Mouse (Mus musculus): ENCODE results near the gene Katnb1.
A peak's percentile ranks its signal among the peaks of the same experiment; 100 is the strongest.

Katnb1 gene

DNA sequence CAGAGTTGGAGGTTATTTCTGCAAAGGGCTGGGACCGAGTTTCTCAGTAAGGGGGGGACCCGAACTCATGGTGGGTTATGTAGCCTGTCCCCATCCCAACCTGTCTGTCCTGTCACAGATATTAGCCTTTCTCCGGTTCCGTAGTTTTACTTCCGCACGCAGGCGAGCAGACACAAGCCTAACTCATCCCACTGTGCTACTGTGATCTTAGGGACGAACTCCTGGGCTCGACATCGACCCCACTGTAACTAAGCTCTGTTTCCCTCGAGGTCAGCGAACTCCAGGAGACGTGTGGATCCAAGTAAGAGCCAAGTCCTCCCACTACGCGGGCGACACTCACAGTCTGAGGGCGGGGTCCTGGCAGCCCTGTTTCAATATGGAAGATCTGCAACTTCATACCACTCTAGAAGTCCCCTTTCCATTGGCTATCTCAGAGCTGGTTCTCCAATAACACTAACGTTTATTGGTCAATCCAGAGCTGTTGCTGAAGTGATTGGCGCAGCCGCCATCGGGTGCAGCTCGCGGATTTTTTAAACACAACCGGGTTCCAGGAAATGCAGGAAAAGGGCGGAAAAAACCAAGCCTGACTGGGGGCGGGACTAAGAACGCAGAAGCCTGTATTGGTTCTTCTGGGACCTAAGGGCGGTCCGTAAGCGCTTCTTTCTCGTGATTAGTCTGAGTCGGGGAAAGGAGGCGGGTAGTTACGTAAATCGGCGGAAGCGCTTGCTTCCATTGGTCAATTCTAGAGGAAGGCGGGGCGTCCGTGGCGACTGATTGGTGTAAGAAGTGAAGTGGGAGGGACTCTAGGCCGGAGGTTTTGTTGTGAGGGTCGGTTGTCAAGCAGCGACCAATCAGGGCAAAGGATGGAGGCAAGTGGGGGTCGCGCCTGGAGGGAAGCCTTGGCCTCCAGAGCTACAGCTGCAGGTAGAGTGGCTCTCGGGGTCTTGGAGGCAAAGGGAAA is at the start of gene Katnb1:
TSS of gene Katnb1 (plus strand) at position 806 of the 961 bp plus-strand sequence.
- DNase-seq (ENCODE audit: low spot score), result peak; percentile 97

DNA sequence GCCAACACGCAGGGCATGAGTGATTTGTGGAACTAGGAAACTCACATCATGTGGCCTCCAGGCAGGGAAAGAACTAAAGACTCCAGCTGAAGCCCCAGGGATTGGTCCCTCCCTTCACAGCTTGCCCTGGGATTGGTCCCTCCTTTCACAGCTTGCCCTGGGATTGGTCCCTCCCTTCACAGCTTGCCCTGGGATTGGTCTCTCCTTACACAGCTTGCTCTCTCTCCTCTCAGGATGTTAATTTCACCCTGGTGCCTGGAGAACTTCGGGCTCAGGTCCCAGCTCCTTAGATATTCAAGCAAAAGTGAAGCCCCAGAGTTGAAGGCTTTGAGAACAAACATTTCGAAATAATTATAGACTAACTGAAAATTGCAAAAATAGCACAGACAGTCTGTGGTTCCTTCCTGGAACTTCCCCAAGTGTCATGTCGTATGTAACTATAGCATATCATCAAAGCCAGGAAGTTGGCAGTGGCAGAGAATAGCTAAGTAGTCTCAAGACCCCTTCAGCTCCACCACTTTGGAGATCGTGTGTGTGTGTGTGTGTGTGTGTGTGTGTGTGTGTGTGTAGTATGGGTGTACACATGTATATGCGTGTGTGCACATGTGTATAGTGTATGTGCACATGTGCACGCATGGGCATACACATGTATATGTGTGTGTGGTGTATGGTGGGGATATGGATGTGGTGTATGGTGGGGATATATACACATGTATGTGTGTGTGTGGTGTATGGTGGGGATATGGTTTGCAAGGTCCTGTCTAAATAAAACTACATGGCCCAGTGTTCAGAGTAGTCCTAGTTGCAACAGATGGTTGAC is 43.7 kb upstream of the Katnb1 start:
- DNase-seq (ENCODE audit: low spot score), result no peak

DNA sequence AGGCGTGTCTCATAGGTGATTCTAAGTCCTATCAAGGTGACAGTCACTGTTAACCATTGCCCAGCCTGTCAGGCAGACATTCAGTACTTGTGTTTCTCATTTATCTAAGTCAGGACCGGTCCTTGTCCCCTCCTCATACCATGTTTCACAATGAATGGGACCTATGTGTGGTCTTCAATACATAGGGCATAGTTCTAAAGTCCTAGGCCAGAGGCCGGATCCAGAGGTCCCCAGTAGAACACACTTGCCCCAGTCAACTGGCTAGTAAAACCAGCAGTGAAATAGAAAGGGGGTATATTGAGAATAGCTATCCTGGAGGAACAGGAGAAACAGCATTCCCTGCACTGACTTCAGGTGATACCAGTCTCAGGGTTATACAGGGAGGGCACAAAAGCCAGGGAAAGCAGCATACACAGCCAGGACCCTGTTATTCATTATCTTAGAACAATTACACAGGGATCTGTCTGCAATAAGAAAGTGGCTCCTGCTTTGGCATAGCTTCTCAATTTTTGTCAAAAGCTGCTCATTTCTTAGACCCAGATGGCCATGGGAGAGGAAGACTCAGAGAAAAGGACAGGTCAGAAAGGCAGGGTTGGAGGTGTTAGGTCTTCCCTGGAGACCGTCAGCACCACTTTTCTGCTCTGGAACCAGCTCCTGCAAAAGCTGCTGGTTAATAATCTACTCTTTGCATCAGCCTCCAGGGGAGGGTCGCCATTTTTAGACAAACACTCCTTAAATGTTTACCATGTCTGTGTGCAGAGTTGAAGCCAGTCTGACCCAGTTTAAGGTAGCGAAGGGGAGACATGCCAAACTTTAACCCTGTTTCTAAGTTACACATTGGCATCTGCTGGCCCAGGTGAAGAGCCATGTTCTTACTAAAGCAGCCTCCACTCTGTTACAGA is 38.9 kb upstream of the Katnb1 start:
- no peak for DNase-seq (ENCODE audit: low spot score)

DNA sequence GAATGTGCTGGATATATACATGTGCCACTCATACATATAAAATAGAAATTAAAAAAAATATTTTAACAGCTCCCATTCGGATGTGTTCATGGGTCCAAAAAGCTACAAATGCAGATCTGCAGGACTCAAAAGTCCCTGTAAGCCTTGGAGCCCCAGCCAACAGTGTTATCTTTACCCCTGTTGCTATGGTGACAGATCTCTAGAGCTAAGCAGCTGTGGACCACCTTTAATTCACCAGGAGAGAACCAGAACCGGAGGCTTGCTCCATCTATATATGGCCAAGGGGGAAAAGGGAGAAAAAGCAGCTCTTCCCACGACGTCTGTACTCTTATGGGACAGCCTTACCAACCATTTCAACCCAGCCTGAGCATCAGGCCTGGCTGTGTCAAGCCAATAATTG is 36.2 kb upstream of the Katnb1 start:
- DNase-seq (ENCODE audit: low spot score), result no peak

DNA sequence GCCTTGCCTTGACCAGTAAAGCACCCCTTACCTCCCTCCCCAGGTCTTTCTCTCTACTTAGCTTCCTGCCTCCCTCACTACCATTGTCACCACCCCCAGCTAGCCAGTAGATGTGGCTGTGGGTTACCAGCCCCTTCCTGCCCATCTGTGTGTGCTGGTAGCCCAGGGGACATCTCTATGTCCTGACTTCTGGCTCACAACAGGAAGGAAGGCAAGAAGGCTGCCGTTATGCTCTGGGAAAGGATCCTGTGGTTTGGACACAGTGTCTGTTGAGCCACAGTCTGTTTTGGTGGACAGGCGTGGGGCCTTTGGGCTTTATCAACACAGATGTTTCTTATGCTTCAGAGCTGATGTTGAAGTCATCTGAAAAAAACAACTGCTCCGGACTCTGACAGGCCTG is 34.0 kb upstream of the Katnb1 start:
- DNase-seq (ENCODE audit: low spot score), result no peak

DNA sequence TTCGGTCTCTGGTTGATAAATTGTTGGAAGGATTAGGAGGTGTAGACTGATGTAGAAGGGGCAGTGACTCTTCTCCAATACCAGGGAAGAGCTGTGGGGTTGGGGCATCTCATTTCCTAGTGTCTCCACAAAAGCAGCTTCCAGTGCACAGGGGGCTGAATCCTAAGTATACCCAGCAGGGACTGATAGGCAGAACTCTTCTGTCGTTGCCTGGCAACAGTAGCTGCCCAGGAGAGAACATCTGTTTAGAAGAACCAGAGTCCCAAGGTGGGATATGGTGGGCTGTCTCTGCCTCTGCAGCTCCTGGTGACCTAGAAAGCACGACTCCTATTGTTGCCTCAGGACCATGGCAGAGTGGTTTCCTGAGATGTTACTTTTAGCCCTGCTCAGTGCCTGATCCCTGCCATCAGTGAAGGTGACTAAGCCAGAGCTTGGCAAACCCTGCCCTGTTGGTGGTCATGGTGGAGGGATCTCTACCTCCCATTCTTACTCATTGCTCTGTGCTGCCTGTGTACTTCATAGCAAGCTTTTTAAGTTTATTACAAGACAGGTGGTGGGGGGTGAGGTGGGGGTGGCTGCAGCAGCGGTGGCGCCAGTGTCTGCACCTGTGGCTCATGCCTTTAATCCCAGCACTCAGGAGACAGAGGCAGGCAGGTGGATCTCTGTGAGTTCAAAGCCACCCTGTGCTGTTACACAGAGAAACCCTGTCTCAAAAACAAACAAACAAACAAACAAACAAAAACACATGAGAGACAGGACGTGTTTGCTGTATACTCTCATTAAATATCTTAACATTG is 32.9 kb upstream of the Katnb1 start:
- no peak for DNase-seq (ENCODE audit: low spot score)

DNA sequence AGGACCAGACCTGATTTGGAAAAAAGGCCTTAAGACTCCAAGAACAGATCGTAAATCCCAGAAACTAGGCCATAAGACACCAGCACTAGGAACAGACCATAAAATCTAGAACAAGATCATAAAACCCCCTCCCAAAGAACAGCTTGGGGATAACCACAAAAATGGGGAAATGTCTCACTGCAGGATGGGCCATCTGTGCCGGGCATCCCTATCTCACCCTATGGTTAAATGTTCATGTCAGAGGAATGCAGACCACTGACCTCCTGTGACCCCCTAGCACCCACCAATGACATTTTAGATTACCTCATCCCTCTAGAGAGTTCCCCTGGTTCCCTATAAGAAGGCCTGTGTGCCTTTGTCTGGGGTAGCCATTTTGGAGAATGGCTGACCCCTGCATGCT is 31.4 kb upstream of the Katnb1 start:
- DNase-seq (ENCODE audit: low spot score), result no peak

DNA sequence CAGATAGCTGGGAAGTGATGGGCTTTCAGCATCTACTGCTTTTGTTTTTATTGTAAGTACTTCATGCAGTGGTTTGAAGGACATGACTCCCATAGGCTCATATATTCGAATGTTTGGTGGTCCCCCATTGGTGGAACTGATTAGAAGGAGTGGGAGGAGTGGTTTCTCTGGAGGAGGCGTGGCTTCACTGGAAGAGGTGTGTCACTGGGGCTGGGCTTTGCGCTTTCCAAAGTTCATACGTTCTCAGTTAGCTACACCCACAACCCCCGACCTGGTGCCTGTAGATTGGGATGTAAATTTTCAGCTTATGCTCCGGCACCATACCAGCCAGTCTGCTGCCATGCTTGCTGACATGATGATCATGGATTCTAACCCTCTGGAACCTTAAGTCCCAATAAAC is 26.5 kb upstream of the Katnb1 start:
- DNase-seq (ENCODE audit: low spot score), result no peak

DNA sequence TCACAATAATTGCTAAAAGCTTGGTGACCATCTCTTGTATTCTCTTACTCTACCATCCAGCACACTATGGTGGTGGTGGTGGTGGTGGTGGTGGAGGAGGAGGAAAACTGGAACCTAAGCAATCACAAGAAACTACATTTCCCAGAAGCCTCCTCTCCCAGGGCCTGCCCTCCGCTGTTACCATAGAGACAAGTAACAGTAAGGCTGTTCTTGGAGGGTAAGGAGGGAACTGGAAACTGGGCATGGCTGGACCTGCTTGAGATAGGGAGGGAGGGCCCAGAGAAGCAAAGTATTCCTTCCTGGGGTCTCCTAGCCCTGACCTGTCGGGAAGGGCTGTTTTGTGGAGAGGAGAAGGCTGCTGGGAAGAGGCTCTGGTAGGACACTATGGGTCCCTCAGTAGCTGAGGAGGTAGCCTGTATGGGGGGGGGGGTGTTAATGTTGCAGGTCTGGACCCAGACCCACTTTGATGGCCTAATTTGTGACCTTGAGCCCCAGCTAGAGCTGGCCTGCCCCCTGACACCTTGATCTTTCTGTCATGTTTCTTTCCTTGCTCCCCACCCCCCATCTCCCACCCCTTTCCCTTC is 26.0 kb upstream of the Katnb1 start, which contains the start of gene Drc7:
TSS of gene Drc7 (plus strand) at position 177 of the 584 bp plus-strand sequence.
- no peak for DNase-seq (ENCODE audit: low spot score)

DNA sequence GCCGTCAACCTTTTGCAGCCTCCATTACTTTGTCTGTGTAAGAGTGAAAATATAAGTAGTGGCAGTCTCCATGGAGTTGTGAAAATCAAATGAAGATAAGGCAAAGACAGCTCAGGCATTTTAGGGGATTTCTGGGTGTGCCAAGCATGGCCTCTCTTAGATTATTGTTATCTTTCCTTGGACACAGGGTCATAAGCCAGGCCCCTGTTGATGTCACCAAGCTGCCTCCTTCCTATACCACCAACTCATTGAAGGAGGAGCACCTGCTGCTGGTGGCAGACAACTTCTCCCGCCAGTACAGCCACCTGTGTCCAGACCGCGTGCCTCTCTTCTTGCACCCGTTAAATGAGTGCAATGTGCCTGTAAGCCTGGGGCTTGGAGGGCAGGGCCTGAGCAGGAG is 24.6 kb upstream of the Katnb1 start:
- DNase-seq (ENCODE audit: low spot score), result no peak

DNA sequence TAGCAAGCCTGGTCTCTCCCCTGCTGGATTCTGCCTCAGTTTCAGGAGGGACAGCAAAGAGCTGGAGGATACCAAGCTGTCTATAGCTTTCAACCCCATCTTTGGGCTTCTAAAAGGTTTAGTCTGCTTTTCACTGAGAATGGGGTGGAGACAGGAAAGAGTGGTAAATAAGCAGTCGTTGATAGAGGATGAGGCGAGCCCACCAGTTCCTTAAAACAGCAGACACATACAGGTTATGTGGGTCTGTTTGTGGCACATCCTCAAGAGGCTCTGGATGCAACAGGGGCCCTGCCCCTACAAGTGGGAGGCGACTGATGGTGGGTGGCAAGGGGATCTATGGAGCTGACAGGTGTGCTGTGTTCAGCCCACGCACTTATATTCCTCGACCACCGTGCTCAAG is 22.3 kb upstream of the Katnb1 start:
- no peak for DNase-seq (ENCODE audit: low spot score)

DNA sequence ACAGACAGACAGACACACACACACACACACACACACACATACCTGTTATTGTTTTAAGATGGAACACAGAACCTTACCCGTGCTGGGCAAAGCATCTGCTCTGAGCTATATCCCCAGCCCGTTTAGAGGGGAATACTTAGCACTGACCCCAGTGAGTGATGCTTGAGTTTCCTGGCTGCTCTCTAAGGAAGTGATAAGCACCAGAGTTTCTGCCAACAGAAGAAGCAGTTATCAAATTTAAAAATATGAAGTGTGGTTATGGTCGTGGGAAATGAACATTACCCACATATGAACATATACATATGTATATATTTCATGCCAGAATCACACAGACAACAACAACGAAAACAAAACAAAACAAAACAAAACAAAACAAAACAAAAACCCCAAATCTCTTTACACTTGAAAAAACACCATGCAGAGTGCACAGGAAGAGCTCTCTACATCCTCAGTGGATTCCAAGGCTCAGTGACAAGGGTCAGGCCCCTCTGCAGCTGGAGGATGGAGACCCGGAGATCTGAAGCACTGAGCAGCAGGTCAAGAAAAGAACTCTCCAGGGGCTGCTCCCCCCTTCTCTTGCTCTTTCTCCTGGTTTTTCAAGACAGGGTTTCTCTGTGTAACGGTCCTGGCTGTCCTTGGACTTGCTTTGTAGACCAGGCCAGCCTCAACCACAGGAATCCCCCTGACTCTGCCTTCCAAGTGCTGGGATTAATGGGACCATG is 21.0 kb upstream of the Katnb1 start:
- no peak for DNase-seq (ENCODE audit: low spot score)

DNA sequence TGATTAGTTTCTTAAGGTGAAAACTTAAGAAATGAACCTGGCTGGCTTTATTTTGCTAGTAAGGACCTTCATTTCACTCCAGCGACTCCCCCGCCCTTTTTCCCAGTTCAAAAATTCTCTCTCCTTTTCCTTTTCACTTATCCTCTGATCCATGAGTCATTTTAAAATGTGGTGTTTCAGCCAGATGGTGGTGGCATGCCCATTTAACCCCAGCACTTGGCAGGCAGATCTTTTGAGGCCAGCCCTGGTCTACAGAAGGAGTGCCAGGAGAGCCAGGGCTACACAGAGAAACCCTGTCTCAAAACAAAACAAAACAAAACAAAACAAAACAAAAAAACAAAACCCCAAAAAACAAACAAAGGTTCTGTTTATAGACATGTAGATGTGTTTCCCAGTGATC is 16.5 kb upstream of the Katnb1 start:
- no peak for DNase-seq (ENCODE audit: low spot score)

DNA sequence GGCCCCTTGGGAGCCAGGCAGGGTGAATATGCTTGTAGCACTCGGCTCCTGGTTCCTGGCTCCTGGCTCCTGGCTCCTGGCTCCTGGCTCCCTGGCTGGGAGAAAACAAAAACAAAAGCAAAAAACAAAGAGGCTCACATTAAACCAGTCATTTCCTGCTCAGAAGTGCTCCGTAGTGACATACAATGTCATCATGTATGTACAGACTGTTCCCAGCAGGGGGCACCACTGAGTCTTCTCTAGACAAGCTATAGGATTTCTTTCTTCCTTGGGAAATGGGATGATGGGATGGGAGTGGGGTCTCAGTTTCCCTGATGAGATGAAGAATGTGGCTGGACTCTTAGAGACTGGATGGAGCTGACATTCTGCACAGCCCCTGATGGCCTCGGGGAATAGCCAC is 13.4 kb upstream of the Katnb1 start:
- DNase-seq (ENCODE audit: low spot score), result peak; percentile 60

DNA sequence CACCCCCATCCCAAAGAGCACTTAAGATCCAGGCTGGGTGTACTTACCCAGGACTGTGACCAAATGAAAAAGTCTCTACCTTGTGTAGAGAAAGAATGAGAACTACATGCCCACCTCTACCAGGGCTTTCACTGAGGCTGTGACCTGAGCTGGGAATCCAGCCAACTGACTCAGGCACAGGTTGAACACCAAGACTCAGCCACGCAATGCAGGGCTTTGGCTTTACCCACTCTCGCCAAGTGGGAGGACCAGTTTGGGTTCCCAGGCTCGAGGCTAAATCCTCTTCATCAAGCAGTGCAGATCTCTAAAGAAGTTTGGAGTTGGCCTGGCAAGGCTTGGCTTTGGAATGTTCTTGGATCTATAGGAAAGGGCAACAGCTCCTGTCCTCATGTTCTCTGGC is 5.5 kb upstream of the Katnb1 start:
- no peak for DNase-seq (ENCODE audit: low spot score)

DNA sequence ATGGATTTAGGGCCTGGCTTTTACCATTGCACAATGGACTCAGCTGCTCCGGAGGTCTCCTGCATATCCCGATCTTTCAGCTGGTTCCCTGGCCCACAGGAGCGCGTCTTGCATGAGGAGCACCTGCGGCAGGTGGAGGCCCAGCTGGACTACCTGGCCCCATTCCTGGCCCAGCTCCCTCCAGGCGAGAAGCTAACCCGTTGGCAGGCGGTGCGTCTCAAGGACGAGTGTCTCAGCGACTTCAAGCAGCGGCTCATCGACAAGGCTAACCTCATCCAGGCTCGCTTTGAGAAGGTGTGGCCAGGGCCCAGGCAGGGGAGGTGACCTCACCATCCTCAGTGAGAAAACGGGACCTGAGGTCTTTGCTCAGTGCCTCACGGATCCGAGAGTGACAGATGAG is 4.8 kb upstream of the Katnb1 start:
- no peak for DNase-seq (ENCODE audit: low spot score)

DNA sequence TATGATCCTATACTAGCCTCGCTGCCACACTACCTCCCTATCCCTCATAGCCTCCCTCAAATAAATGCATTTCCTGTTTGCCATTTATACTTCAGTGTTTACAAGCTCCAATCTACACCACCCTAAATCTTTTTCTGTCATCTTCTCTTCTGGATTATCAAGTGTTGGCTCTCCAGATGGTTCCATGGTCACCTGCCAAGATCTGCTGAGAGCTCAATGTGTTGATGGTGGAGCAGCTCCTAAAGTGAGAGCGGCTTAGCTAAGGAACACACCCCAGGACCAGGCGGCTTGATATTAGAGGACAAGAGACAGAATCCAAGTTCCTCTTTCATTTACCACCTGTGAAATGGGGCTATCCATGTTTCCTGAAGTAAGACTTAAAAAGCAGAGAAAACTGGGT is 2.9 kb upstream of the Katnb1 start:
- DNase-seq (ENCODE audit: low spot score), result no peak

DNA sequence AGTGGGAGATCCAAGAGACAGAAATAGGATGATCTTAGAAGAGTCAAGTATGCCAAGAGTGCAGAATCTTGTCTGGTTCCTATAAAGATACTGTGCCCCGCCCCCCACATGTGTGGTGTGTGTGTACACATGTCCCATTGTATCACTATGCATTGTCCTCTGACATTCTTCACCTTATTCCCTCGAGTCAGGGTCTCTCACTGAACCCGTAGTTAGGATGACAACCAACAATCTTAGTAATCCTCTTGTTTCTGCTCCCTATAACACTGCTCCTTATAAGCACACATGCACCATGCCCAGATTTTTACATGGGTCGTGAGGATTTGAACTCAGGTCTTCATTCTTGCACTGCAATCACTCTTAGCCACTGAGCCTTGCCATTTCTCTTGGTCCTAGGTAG is 1.7 kb upstream of the Katnb1 start:
- DNase-seq (ENCODE audit: low spot score), result no peak

DNA sequence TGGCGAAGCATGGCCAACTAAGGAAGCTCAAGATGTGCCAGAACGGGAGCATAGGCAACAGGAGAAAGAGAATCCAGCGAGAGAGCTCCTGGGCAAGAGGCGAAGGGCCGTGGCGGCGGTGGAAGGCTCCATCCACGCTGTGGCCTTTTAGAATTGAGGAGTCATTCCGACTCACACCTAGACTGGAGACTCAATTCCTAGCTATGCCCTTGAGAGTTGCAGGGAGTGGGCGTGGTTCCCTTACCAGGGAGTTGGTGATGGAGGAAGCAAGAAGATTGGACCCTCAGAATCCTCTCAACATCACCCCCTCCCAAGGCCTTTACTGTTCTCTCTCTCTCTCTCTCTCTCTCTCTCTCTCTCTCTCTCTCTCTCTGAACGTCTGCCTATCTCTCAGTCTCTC is 664 bp downstream of the Katnb1 start:
- no peak for DNase-seq (ENCODE audit: low spot score)

DNA sequence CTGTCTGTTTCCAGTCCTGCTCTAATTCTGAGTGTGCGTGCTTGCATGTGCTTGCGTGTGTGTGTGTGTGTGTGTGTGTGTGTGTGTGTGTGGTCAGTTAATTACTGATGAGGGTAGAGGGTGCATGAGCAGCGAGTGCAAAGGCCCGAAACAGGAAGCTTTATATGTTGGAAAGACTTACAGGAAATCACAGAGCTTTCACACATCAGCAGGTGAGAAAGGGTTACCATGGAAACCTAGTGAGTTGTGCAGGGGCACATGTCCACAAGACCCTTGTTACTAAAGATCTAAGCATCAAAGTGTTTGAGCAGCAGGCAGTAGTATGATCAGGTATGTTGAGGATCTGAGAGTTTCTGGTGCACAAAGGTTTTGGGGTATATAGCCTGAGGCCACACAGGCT is 3.3 kb downstream of the Katnb1 start:
- DNase-seq (ENCODE audit: low spot score), result no peak

Data from urinary bladder, postnatal 14 days (tissue).